Mouse (Mus musculus) adrenal gland, adult (tissue): ENCODE measurements around the gene Psd.

Source experiments
- DNase-seq, 2 experiments: peaks; one replicate each; pipeline ENCODE4 v3.0.0; 2022 to 2023; ENCODE audit warnings: low spot score in 1 of 2; ENCODE audit not compliant: inconsistent age in 2 of 2

The Psd gene

GRCm38 (mm10) chr19:46326756-46327305 is at the start of gene Psd:
Psd (minus strand) TSS chr19:46327156.
- peak; percentile 71 to 89 for DNase-seq

GRCm38 (mm10) chr19:46375891-46376290 is 48.9 kb upstream of the Psd start:
- DNase-seq = no peak

GRCm38 (mm10) chr19:46375489-46375888 is 48.5 kb upstream of the Psd start:
- DNase-seq = no peak

GRCm38 (mm10) chr19:46374477-46375088 is 47.6 kb upstream of the Psd start:
- DNase-seq = no peak

- peak; percentile 70 to 84 for DNase-seq
These were observed 42.2 kb upstream of the Psd start for GRCm38 (mm10) chr19:46369204-46369603.

GRCm38 (mm10) chr19:46367798-46368590 is 41.0 kb upstream of the Psd start:
- DNase-seq = no peak

GRCm38 (mm10) chr19:46363294-46364009 is 36.5 kb upstream of the Psd start:
- DNase-seq = no peak

GRCm38 (mm10) chr19:46362104-46362503 is 35.1 kb upstream of the Psd start:
- DNase-seq = no peak

GRCm38 (mm10) chr19:46358381-46358780 is 31.4 kb upstream of the Psd start:
- no peak for DNase-seq

GRCm38 (mm10) chr19:46357344-46358280 is 30.7 kb upstream of the Psd start:
- DNase-seq = no peak

- peak; percentile 93 to 95 for DNase-seq
These were observed 29.8 kb upstream of the Psd start for GRCm38 (mm10) chr19:46356701-46357138.

- no peak for DNase-seq
These were observed 23.4 kb upstream of the Psd start, which contains the start of gene 2310034G01Rik for GRCm38 (mm10) chr19:46350168-46350932. 2310034G01Rik (minus strand) TSS chr19:46350302.

GRCm38 (mm10) chr19:46349550-46349949 is 22.6 kb upstream of the Psd start:
- no peak for DNase-seq

- DNase-seq = peak; percentile 88 to 94
These were observed 22.0 kb upstream of the Psd start for GRCm38 (mm10) chr19:46348761-46349458.

- no peak for DNase-seq
These were observed 21.1 kb upstream of the Psd start for GRCm38 (mm10) chr19:46347936-46348668.

- no peak for DNase-seq
These were observed 20.2 kb upstream of the Psd start for GRCm38 (mm10) chr19:46347146-46347545.

GRCm38 (mm10) chr19:46344710-46345419 is 17.9 kb upstream of the Psd start:
- no peak for DNase-seq
